Mouse (Mus musculus) limb, embryonic 15.5 days (tissue): ENCODE measurements around the gene Pnp2. TPM values are rescaled to one million over a fixed set of nuclear protein-coding genes. Genes with fewer than 3 reads are reported as not detected.
"Not testable (repeated sequence)": the region's sequence is repeated elsewhere in the genome, so short reads cannot be mapped to it uniquely, and the experiment has no call there.

Experiments
- ATAC-seq: fragments of 200-750 bp; cut with Nextera tagmentation; 2 replicates; pipeline ENCODE4 v1.8.0; 2017; ENCODE audit warnings: low read depth, moderate TSS enrichment; ENCODE audit not compliant: insufficient number of reproducible peaks, low FRiP score, low TSS enrichment
- H3K27ac ChIP-seq: fragments of 300-500 bp; sonication (generic); 2 replicates; pipeline ENCODE4 v1.5.1; 2015; ENCODE audit warnings: moderate library complexity, mild to moderate bottlenecking, inconsistent platforms
- H3K27me3 ChIP-seq: fragments of 300-500 bp; sonication (generic); 2 replicates; pipeline ENCODE4 v1.6.1; 2015; ENCODE audit warnings: inconsistent platforms
- H3K36me3 ChIP-seq: fragments of 300-500 bp; sonication (generic); 2 replicates; pipeline ENCODE4 v1.6.1; 2015; ENCODE audit warnings: inconsistent platforms
- H3K4me1 ChIP-seq: fragments of 300-500 bp; sonication (generic); 2 replicates; pipeline ENCODE4 v1.6.1; 2015; ENCODE audit warnings: inconsistent platforms
- H3K4me2 ChIP-seq: fragments of 300-500 bp; sonication (generic); 2 replicates; pipeline ENCODE4 v1.6.1; 2015; ENCODE audit warnings: mild to moderate bottlenecking, inconsistent platforms
- H3K4me3 ChIP-seq: fragments of 300-500 bp; sonication (generic); 2 replicates; pipeline ENCODE4 v1.5.1; 2015; ENCODE audit warnings: mild to moderate bottlenecking, inconsistent platforms
- H3K9ac ChIP-seq: fragments of 300-500 bp; sonication (generic); 2 replicates; pipeline ENCODE4 v1.6.1; 2015; ENCODE audit warnings: inconsistent platforms
- H3K9me3 ChIP-seq: fragments of 300-500 bp; sonication (generic); 2 replicates; pipeline ENCODE4 v1.6.1; 2016; ENCODE audit warnings: inconsistent platforms
- WGBS: fragments of 180-500 bp; shearing (Covaris S2); methylation state at CpG from one replicate; pipeline ENCODE4 v1.1.7; 2015; 5-methylcytosine and 5-hydroxymethylcytosine counted together
- polyA plus RNA-seq: library from polyadenylated mRNA; unstranded; fragments of >200 nt; fragmentation: Nextera tagmentation; extraction: Ambion mirVana; gene quantifications from 2 replicates; pipeline ENCODE4 v1.2.1, GENCODE M21; 2015

Gene Pnp2
- polyA plus RNA-seq, 1 experiment from 2014 or later: 0.54 TPM

- H3K36me3 ChIP-seq: no peaks in the 10 kb centered on the region
- H3K27me3 ChIP-seq: no peaks in the 10 kb centered on the region
- H3K4me2 ChIP-seq: no peak overlapping the region
- H3K9me3 ChIP-seq: no peaks in the 10 kb centered on the region
- no peak for ATAC-seq
- no peak overlapping the region for H3K9ac ChIP-seq
- H3K27ac ChIP-seq: no peak overlapping the region
- H3K4me1 ChIP-seq: no peaks in the 10 kb centered on the region
- no peak overlapping the region for H3K4me3 ChIP-seq
- 78% methylated on average over 5 of the region's 5 CpGs for WGBS
Measured at GRCm38 (mm10) chr14:50968216-50968980, 12.6 kb downstream of the Pnp2 start.

GRCm38 (mm10) chr14:50969041-50969440 lies 13.2 kb downstream of the Pnp2 start:
- Histone ChIP-seq H3K36me3 (no peaks in the 10 kb centered on the region), H3K4me2 (no peak overlapping the region), H3K27me3 (no peaks in the 10 kb centered on the region), H3K4me3 (no peak overlapping the region), H3K4me1 (no peaks in the 10 kb centered on the region), H3K9me3 (no peaks in the 10 kb centered on the region), H3K9ac (no peak overlapping the region), H3K27ac (no peak overlapping the region)
- ATAC-seq: no peak
- 27% methylated on average over 1 of the region's 1 CpGs for WGBS

- no peak overlapping the region for H3K4me2 ChIP-seq
- H3K27ac ChIP-seq: no peak overlapping the region
- 43% methylated on average over 12 of the region's 12 CpGs for WGBS
- no peak for ATAC-seq
- no peaks in the 10 kb centered on the region for H3K36me3 ChIP-seq
- H3K4me3 ChIP-seq: no peak overlapping the region
- no peak overlapping the region for H3K9ac ChIP-seq
- H3K9me3 ChIP-seq: no peaks in the 10 kb centered on the region
- H3K27me3 ChIP-seq: no peaks in the 10 kb centered on the region
- no peaks in the 10 kb centered on the region for H3K4me1 ChIP-seq
Measured at GRCm38 (mm10) chr14:50969558-50970544, 14.1 kb downstream of the Pnp2 start.

- Histone ChIP-seq H3K9ac (no peak overlapping the region), H3K27me3 (no peaks in the 10 kb centered on the region), H3K4me2 (no peak overlapping the region), H3K4me1 (no peaks in the 10 kb centered on the region), H3K9me3 (no peaks in the 10 kb centered on the region), H3K4me3 (no peak overlapping the region), H3K27ac (no peak overlapping the region), H3K36me3 (no peaks in the 10 kb centered on the region)
- no peak for ATAC-seq
- WGBS: 50% methylated on average over 1 of the region's 1 CpGs
Measured at GRCm38 (mm10) chr14:50970822-50971221, 15.0 kb downstream of the Pnp2 start.

- H3K9me3 ChIP-seq, H3K27ac ChIP-seq, H3K9ac ChIP-seq, H3K4me2 ChIP-seq, H3K27me3 ChIP-seq, H3K4me1 ChIP-seq, ATAC-seq, H3K4me3 ChIP-seq, H3K36me3 ChIP-seq: not testable (repeated sequence)
- WGBS: 87% methylated on average over 5 of the region's 5 CpGs
Measured at GRCm38 (mm10) chr14:50973054-50973453, 17.3 kb downstream of the Pnp2 start.

- no peaks in the 10 kb centered on the region for H3K9me3 ChIP-seq
- H3K27ac ChIP-seq: no peak overlapping the region
- no peak overlapping the region for H3K4me3 ChIP-seq
- H3K4me1 ChIP-seq: no peaks in the 10 kb centered on the region
- H3K36me3 ChIP-seq: no peaks in the 10 kb centered on the region
- no peak overlapping the region for H3K4me2 ChIP-seq
- no peak overlapping the region for H3K9ac ChIP-seq
- no peaks in the 10 kb centered on the region for H3K27me3 ChIP-seq
- ATAC-seq: no peak
- WGBS: 40% methylated on average over 4 of the region's 4 CpGs
Measured at GRCm38 (mm10) chr14:50973700-50974099, 17.9 kb downstream of the Pnp2 start.

- Histone ChIP-seq H3K9me3 (no peaks in the 10 kb centered on the region), H3K9ac (no peak overlapping the region), H3K4me1 (no peaks in the 10 kb centered on the region), H3K27ac (no peak overlapping the region), H3K4me2 (no peak overlapping the region), H3K4me3 (no peak overlapping the region), H3K36me3 (no peaks in the 10 kb centered on the region), H3K27me3 (no peaks in the 10 kb centered on the region)
- WGBS: 59% methylated on average over 5 of the region's 5 CpGs
- no peak for ATAC-seq
Measured at GRCm38 (mm10) chr14:50975001-50975400, 19.2 kb downstream of the Pnp2 start.

DNA sequence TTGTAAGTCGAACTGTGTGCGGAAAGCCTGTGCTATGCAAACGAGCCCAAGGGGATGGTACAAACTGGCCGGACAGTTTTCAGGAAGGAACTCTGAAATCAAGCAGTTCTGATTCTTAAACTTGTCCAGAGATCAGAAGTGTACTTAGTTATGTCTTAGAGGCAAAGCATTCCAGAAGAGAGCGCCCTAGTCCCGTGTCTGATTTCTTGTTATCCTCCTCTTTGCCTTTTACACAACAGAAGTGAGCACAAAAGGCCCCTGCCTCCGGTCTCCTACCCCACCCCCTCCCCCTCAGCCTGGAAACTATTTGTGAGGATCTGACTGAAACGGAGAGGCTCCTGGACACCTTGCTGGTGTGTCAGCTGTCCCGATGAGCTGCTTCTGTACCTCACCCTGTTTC lies 20.9 kb downstream of the Pnp2 start:
- no peaks in the 10 kb centered on the region for H3K9me3 ChIP-seq
- no peak overlapping the region for H3K9ac ChIP-seq
- no peak for ATAC-seq
- no peak overlapping the region for H3K4me3 ChIP-seq
- WGBS: 23% methylated on average over 9 of the region's 9 CpGs
- H3K36me3 ChIP-seq: no peaks in the 10 kb centered on the region
- no peak overlapping the region for H3K4me2 ChIP-seq
- H3K27ac ChIP-seq: no peak overlapping the region
- no peaks in the 10 kb centered on the region for H3K4me1 ChIP-seq
- no peaks in the 10 kb centered on the region for H3K27me3 ChIP-seq

DNA sequence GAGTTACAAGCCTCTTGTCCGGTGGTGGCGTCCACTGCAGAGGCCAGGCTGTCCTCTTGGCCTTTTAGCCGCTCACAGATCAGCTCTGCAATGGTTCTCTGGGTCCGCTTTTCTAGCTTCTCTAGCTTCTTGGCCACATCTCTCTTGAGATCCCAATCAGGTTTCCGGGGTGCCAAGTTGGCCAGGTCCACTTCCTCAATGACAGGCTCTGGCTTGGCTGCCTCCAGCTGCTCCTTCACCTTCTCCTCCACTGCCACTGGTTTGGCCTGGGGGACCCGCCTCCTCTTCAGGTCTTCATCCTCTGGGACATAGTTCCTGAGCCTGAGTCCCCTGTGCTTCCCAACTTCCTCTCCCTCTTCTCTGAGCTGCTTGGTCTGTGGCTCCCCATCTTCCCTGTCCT lies 22.7 kb downstream of the Pnp2 start:
- not testable (repeated sequence) for ATAC-seq, H3K9me3 ChIP-seq
- WGBS: 93% methylated on average over 6 of the region's 6 CpGs

DNA sequence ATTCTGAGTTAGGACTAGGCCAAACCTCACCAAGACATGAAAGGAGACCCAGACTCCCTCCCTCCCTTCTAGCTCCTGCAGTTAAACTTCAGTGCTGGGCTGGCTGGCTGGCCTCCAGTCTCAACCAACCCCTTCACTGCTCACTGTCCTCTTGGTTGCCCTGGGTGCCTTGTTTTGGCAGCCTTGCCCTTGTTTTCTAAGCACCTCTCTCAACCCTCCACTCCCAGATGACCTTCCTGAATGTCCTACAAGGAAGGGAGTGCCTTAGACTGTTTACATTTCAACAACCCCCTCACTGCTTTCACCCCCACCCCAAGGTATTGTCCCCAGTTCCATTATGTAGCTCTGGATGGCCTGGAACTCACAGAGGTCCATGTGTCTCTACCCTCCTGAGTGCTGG lies 23.8 kb downstream of the Pnp2 start:
- no peak for ATAC-seq
- no peaks in the 10 kb centered on the region for H3K9me3 ChIP-seq

More for the DNA sequence above, 22.7 kb downstream of the Pnp2 start:
- not testable (repeated sequence) for H3K36me3 ChIP-seq, H3K9ac ChIP-seq, H3K4me1 ChIP-seq, H3K27ac ChIP-seq, H3K4me2 ChIP-seq, H3K27me3 ChIP-seq, H3K4me3 ChIP-seq

DNA sequence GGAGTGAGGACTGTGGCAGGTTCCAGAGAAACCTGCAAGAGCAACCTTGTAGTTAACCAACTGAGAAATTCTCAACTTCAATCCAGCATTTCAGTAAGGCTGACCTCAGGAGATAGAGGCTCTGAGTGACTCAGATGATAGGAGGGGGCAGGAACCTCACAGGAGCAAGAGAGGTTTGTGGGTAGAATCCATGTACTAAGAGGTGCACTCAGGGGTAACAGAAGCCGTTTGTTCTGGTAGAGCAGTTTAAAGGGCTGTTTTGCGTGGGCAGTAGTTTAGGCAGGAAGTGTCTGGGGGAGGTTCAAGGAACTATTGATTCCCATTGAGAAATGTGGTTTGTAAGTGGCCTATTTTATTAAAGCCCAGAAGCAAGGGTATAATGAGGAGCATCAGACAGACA lies 25.4 kb downstream of the Pnp2 start:
- no peak overlapping the region for H3K9ac ChIP-seq
- no peaks in the 10 kb centered on the region for H3K4me1 ChIP-seq
- H3K27me3 ChIP-seq: no peaks in the 10 kb centered on the region
- no peak for ATAC-seq
- WGBS: 18% methylated on average over 2 of the region's 2 CpGs
- H3K27ac ChIP-seq: no peak overlapping the region
- no peaks in the 10 kb centered on the region for H3K9me3 ChIP-seq
- no peak overlapping the region for H3K4me3 ChIP-seq
- no peaks in the 10 kb centered on the region for H3K36me3 ChIP-seq
- no peak overlapping the region for H3K4me2 ChIP-seq

More for the DNA sequence above, 23.8 kb downstream of the Pnp2 start:
- no peak overlapping the region for H3K4me2 ChIP-seq
- H3K27me3 ChIP-seq: no peaks in the 10 kb centered on the region
- H3K4me3 ChIP-seq: no peak overlapping the region
- H3K4me1 ChIP-seq: no peaks in the 10 kb centered on the region
- no peak overlapping the region for H3K27ac ChIP-seq
- H3K36me3 ChIP-seq: no peaks in the 10 kb centered on the region
- no peak overlapping the region for H3K9ac ChIP-seq

DNA sequence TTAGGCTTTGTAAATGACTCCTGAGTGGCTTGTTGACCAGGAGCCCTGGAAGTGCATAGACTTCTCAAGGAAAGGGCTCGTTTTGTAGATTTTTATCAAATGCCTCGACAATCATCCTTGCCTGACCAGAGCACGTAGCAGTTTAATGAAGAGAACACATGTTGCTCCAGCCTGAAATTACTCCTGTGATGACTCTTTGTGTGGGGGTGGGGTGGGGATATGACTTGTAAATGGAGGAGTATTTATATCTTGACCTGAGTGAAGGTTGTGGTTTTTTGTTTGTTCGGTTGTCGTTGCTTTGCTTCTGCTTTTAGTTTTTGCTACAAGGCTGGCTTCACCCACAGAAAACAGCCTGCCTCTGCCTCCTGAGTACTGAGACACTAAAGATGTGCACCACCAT lies 26.0 kb downstream of the Pnp2 start:
- no peak overlapping the region for H3K4me3 ChIP-seq
- no peak overlapping the region for H3K4me2 ChIP-seq
- no peak overlapping the region for H3K27ac ChIP-seq
- no peak for ATAC-seq
- 74% methylated on average over 5 of the region's 5 CpGs for WGBS
- no peaks in the 10 kb centered on the region for H3K36me3 ChIP-seq
- H3K4me1 ChIP-seq: no peaks in the 10 kb centered on the region
- no peak overlapping the region for H3K9ac ChIP-seq
- H3K27me3 ChIP-seq: no peaks in the 10 kb centered on the region
- no peaks in the 10 kb centered on the region for H3K9me3 ChIP-seq
